Mouse (Mus musculus) testis, adult 2 months (tissue): ENCODE results near the gene Ehmt1.

ENCODE experiments used
- CTCF ChIP-seq: fragments of 200-500 bp; IDR thresholded peaks from 2 replicates; pipeline ENCODE4 v1.5.1; 2012; ENCODE audit warnings: low read depth, mild to moderate bottlenecking, inconsistent platforms, low read length, moderate library complexity; ENCODE audit not compliant: control insufficient read depth, insufficient read depth, insufficient replicate concordance
- POLR2A ChIP-seq: fragments of 200-500 bp; IDR thresholded peaks from 2 replicates; pipeline ENCODE4 v1.6.1; 2012; ENCODE audit warnings: low read depth, mild to moderate bottlenecking, inconsistent platforms, low read length, moderate library complexity; ENCODE audit not compliant: control insufficient read depth

DNA sequence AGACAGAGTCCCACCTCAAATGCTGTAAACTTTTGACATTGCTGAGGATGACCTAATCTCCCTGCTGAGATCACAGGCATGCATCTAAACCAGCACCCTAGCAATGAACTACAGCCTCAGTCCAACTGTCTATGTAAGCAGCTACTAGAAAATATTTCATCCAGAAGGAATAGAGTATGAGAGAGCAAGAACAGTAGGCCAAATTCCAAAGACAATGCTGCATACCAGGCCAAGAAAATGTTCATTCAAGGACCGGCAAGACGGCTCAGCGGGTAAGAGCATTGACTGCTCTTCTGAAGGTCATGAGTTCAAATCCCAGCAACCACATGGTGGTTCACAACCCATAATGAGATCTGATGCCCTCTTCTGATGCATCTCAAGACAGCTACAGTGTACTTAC lies 4.7 kb downstream of the Ehmt1 start:
- no peak for TF ChIP-seq CTCF
- no peak for TF ChIP-seq POLR2A
